Comparison of ENCODE assay signal across 8 mouse cellular contexts in the genomic region with DNA sequence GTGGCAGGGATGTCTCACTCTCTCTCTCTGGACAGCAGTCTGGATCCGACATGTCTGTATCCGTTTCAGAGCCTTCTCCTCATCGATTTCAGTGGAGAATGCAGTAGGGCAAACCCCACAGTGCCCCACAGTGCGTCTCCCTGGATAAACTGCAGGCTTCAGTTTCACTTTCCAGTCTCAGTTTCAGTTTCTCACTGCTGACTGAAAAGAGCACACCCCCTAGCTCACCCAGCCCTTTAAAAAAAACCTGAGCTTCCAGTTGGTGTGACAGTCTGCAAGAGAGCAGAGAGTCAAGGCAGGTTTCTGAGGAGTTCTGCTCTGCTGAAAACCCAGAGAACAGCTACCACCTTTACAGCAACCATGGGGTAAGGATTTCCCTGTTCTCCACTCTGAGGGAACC. TPM values are rescaled to one million over a fixed set of nuclear protein-coding genes. Genes with fewer than 3 reads are reported as not detected.
DNase-seq lines count a peak whose midpoint lies in the region; ATAC-seq lines count a peak whose summit lies in the region.

A gene (minus strand): TSS at position 121 of the 400 bp plus-strand sequence.
A gene (plus strand): TSS at position 249 of the 400 bp plus-strand sequence.

- H3K27ac ChIP-seq in heart, embryonic 12.5 days (ENCODE audit: poor library complexity, severe bottlenecking): no peak within 1 kb of the TSS

- H3K27me3 ChIP-seq in heart, embryonic 12.5 days (replicated peaks): peaks cover 10% of the 10 kb centered on the region

- 17% methylated on average over 4 of the region's 4 CpGs for WGBS in heart, embryonic 12.5 days

- no peak for ATAC-seq in heart, embryonic 12.5 days (ENCODE audit: insufficient number of reproducible peaks, low FRiP score)

- peak within 1 kb of the TSS; percentile 6; the same call in 1 of the 2 replicates for H3K4me3 ChIP-seq in heart, embryonic 12.5 days

- H3K4me1 ChIP-seq in heart, embryonic 12.5 days (replicated peaks): 0 out of 2 replicates have a peak, but pooled peaks cover 5% of the 10 kb centered on the region

- H3K4me2 ChIP-seq in heart, embryonic 12.5 days: peak within 1 kb of the TSS; percentile 48

- H3K9ac ChIP-seq in heart, embryonic 12.5 days: 0 out of 2 replicates have a peak within 1 kb of the TSS, but pooled peaks have one; percentile 44

- H3K36me3 ChIP-seq in heart, embryonic 12.5 days: no peaks in the 10 kb centered on the region

- no peaks in the 10 kb centered on the region for H3K9me3 ChIP-seq in heart, embryonic 12.5 days (replicated peaks)

- peak; percentile 10 for DNase-seq in adrenal gland, postnatal 10 days
- no peak for DNase-seq in adrenal gland, postnatal 25 days
- DNase-seq in B cell, adult 2 months: peak; percentile 49 to 55
- peak; percentile 27 to 53 for DNase-seq in lung, adult 18-20 months
- DNase-seq in ovary, adult 18-20 months (ENCODE audit: low spot score): no peak
- DNase-seq in cerebellum, postnatal 36 days: no peak
- no peak for DNase-seq in frontal cortex, postnatal 10 days (ENCODE audit: low spot score in 2 of 2)

RNA-seq across cellular contexts. Expression of the first gene that starts in this region (rescaled TPM):
- total RNA-seq in adrenal gland, postnatal 10 days (2021): under 1 TPM in 1 of 2 experiments, not detected in 1; 0.09 TPM
- total RNA-seq in adrenal gland, postnatal 25 days (2021): 0.24 and 0.48 TPM in 2 replicates
- polyA plus RNA-seq in heart, embryonic 12.5 days (2016; fragmentation: Nextera tagmentation; extraction: Ambion mirVana): 0.83 and 1.0 TPM in 2 replicates

RNA-seq across cellular contexts. Expression of the second gene that starts in this region (rescaled TPM):
- total RNA-seq in adrenal gland, postnatal 10 days (2021): 1 to 10 TPM in 1 of 2 experiments, under 1 TPM in 1; 0.69 to 1.6 TPM
- total RNA-seq in adrenal gland, postnatal 25 days (2021): 4.1 and 5.1 TPM in 2 replicates
- 0.32 and 0.40 TPM in 2 replicates for polyA plus RNA-seq in heart, embryonic 12.5 days (2016; fragmentation: Nextera tagmentation; extraction: Ambion mirVana)

Comparison
In these comparisons a context has a peak if more than half of its experiments do, and no peak if none do; other contexts are left out.
1. DNase-seq: peak in adrenal gland, postnatal 10 days (single experiment), B cell, adult 2 months (2 of 2) and lung, adult 18-20 months (2 of 2); none in adrenal gland, postnatal 25 days (single experiment), ovary, adult 18-20 months (single experiment), cerebellum, postnatal 36 days (0 of 2) and frontal cortex, postnatal 10 days (0 of 2).